ENCODE assay signal across 10 mouse cellular contexts in genomic region chr13:97645107-97646020, GRCm38 (mm10).
A peak's percentile ranks its signal among the peaks of the same experiment; 100 is the strongest.
DNase-seq lines count a peak whose midpoint lies in the region; ATAC-seq and TF ChIP-seq lines count a peak whose summit lies in the region.
"Had no signal": no experiment of that assay in that cellular context is flagged by ENCODE, and none has a peak within 500 bp of the region (broad histone marks: within the 10 kb centered on the region; RNA-seq: fewer than 3 reads in every experiment).

No protein-coding gene starts in this region.

- no peaks in the 10 kb centered on the region for H3K4me1 ChIP-seq in forebrain, postnatal 0 days (ENCODE audit: insufficient read depth)
- peaks cover 17% of the 10 kb centered on the region for H3K4me1 ChIP-seq in forebrain, embryonic 15.5 days
- peaks cover 35% of the 10 kb centered on the region for H3K4me1 ChIP-seq in heart, embryonic 10.5 days
- peaks cover 13% of the 10 kb centered on the region for H3K4me1 ChIP-seq in limb, embryonic 10.5 days

- TF ChIP-seq CTCF in forebrain, postnatal 0 days (IDR thresholded peaks at IDR 0.05; ENCODE audit: low read depth) = no peak

- WGBS in forebrain, postnatal 0 days = 49% methylated on average over 15 of the region's 15 CpGs
- 54% methylated on average over 15 of the region's 15 CpGs for WGBS in forebrain, embryonic 15.5 days
- WGBS in heart, embryonic 10.5 days = 47% methylated on average over 15 of the region's 15 CpGs
- 67% methylated on average over 15 of the region's 15 CpGs for WGBS in limb, embryonic 10.5 days

- ATAC-seq in forebrain, postnatal 0 days = no peak; the same call in 1 of the 2 replicates
- ATAC-seq in forebrain, embryonic 15.5 days (replicated peaks) = no peak; the same call in 1 of the 2 replicates

- no peak overlapping the region for H3K9ac ChIP-seq in forebrain, postnatal 0 days
- H3K9ac ChIP-seq in forebrain, embryonic 15.5 days (replicated peaks) = no peak overlapping the region
- H3K9ac ChIP-seq: embryonic facial prominence, embryonic 15.5 days had no signal

- no peak overlapping the region for H3K4me2 ChIP-seq in forebrain, postnatal 0 days (ENCODE audit: low read depth)
- no peak overlapping the region for H3K4me2 ChIP-seq in forebrain, embryonic 15.5 days (replicated peaks)
- H3K4me2 ChIP-seq: embryonic facial prominence, embryonic 15.5 days had no signal

- no peak overlapping the region for H3K27ac ChIP-seq in forebrain, postnatal 0 days (ENCODE audit: low read depth, low read length)
- no peak overlapping the region; the same call in 1 of the 2 replicates for H3K27ac ChIP-seq in forebrain, embryonic 15.5 days (replicated peaks)
- H3K27ac ChIP-seq in heart, embryonic 10.5 days = peak overlapping the region; percentile 78
- no peak overlapping the region for H3K27ac ChIP-seq in limb, embryonic 10.5 days
- H3K27ac ChIP-seq: embryonic facial prominence, embryonic 15.5 days had no signal

- peak; percentile 48 for DNase-seq in forebrain, postnatal 0 days
- DNase-seq in NIH3T3 (ENCODE audit: low read depth) = peak; percentile 37
- no peak for DNase-seq in heart, embryonic 10.5 days (ENCODE audit: low spot score)
- DNase-seq in lung, adult 18-20 months = peak; percentile 69 to 77
- no peak for DNase-seq in limb, embryonic 10.5 days (ENCODE audit: low spot score)
- DNase-seq in embryo, embryonic 10 days (ENCODE audit: low spot score) = no peak
- no peak for DNase-seq in frontal cortex, postnatal 14 days (ENCODE audit: low spot score in 2 of 2)

- H3K36me3 ChIP-seq in forebrain, postnatal 0 days (ENCODE audit: insufficient read depth) = no peaks in the 10 kb centered on the region
- H3K36me3 ChIP-seq in forebrain, embryonic 15.5 days = no peaks in the 10 kb centered on the region
- peaks cover 2% of the 10 kb centered on the region; the same call in 1 of the 2 replicates for H3K36me3 ChIP-seq in heart, embryonic 10.5 days
- no peaks in the 10 kb centered on the region for H3K36me3 ChIP-seq in limb, embryonic 10.5 days
- H3K36me3 ChIP-seq: embryonic facial prominence, embryonic 15.5 days had no signal

- H3K9me3 ChIP-seq in forebrain, postnatal 0 days (ENCODE audit: low read length) = no peaks in the 10 kb centered on the region
- no peaks in the 10 kb centered on the region for H3K9me3 ChIP-seq in forebrain, embryonic 15.5 days
- no peaks in the 10 kb centered on the region for H3K9me3 ChIP-seq in heart, embryonic 10.5 days
- H3K9me3 ChIP-seq in limb, embryonic 10.5 days (replicated peaks) = no peaks in the 10 kb centered on the region
- H3K9me3 ChIP-seq: embryonic facial prominence, embryonic 15.5 days had no signal

- H3K4me3 ChIP-seq in forebrain, postnatal 0 days (ENCODE audit: low read depth, low read length) = no peak overlapping the region
- H3K4me3 ChIP-seq in forebrain, embryonic 15.5 days = no peak overlapping the region
- H3K4me3 ChIP-seq in heart, embryonic 10.5 days = no peak overlapping the region
- no peak overlapping the region for H3K4me3 ChIP-seq in limb, embryonic 10.5 days
- H3K4me3 ChIP-seq: embryonic facial prominence, embryonic 15.5 days had no signal

- no peaks in the 10 kb centered on the region for H3K27me3 ChIP-seq in forebrain, postnatal 0 days (ENCODE audit: insufficient read depth, low read length)
- no peaks in the 10 kb centered on the region for H3K27me3 ChIP-seq in forebrain, embryonic 15.5 days
- no peaks in the 10 kb centered on the region for H3K27me3 ChIP-seq in heart, embryonic 10.5 days (ENCODE audit: insufficient read depth, poor library complexity, severe bottlenecking)
- H3K27me3 ChIP-seq in limb, embryonic 10.5 days (ENCODE audit: low read depth, poor library complexity, severe bottlenecking) = no peaks in the 10 kb centered on the region
- H3K27me3 ChIP-seq: CH12.LX; embryonic facial prominence, embryonic 15.5 days had no signal

Comparison
In these comparisons a context has a peak if more than half of its experiments do, and no peak if none do; other contexts are left out.
1. DNase-seq: peak in forebrain, postnatal 0 days (single experiment), NIH3T3 (single experiment) and lung, adult 18-20 months (2 of 2); none in heart, embryonic 10.5 days (single experiment), limb, embryonic 10.5 days (single experiment), embryo, embryonic 10 days (single experiment) and frontal cortex, postnatal 14 days (0 of 2).